Mouse (Mus musculus) heart, adult 2 months (tissue): ENCODE results near the gene Dnajc28.

Experiments used
- CTCF ChIP-seq: fragments of 200-600 bp; IDR thresholded peaks from 2 replicates; pipeline ENCODE4 v1.8.1; 2022; ENCODE audit warnings: antibody characterized with exemption, mild to moderate bottlenecking, moderate library complexity
- POLR2A ChIP-seq: fragments of 200-500 bp; IDR thresholded peaks from 2 replicates; pipeline ENCODE4 v1.6.1; 2011; ENCODE audit warnings: mild to moderate bottlenecking, low read depth, low read length, control low read depth; ENCODE audit not compliant: insufficient read depth

GRCm38 (mm10) chr16:91611248-91611647 is 7.6 kb downstream of the Dnajc28 start:
- TF ChIP-seq CTCF (no peak), POLR2A (no peak)
